In the genomic region with DNA sequence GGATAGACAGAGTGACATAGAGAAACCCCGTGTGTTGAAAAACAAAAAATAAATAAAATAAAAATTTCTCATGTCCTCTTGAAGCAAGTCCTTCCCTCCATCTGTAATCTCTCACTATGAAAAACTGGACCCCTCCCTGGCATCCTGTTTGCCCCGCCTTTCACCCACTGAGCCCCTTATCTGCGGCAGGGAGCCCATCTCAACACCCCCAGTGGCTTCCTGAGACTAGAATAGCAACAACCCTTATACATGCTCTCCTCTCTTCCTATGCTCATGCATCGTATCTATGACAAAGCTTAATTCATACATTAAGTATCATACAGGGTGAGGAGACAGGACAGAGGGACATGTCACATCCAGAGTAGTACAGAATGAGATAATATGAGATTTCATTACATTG, we compare ENCODE assay signal across 11 mouse cellular contexts.
DNase-seq lines count a peak whose midpoint lies in the region; ATAC-seq and TF ChIP-seq lines count a peak whose summit lies in the region.
"Had no signal": no experiment of that assay in that cellular context is flagged by ENCODE, and none has a peak within 500 bp of the region (broad histone marks: within the 10 kb centered on the region; RNA-seq: fewer than 3 reads in every experiment).

No protein-coding gene starts in this region.

- H3K27ac ChIP-seq in heart, embryonic 11.5 days (ENCODE audit: low read depth, low read length), result peak overlapping the region; percentile 74
- peak overlapping the region; percentile 80 for H3K27ac ChIP-seq in left cerebral cortex, adult 2 months
- peak overlapping the region; percentile 95 for H3K27ac ChIP-seq in liver, embryonic 15.5 days (replicated peaks)

- H3K27me3 ChIP-seq in heart, embryonic 11.5 days (ENCODE audit: control insufficient read depth, insufficient read depth, low read length), result no peaks in the 10 kb centered on the region
- H3K27me3 ChIP-seq in liver, embryonic 15.5 days, result no peaks in the 10 kb centered on the region

- H3K4me3 ChIP-seq in heart, embryonic 11.5 days (ENCODE audit: low read depth, low read length), result no peak overlapping the region
- no peak overlapping the region for H3K4me3 ChIP-seq in left cerebral cortex, adult 2 months
- H3K4me3 ChIP-seq in liver, embryonic 15.5 days (replicated peaks), result peak overlapping the region; percentile 32

- H3K9me3 ChIP-seq in heart, embryonic 11.5 days (replicated peaks; ENCODE audit: control insufficient read depth, low read length), result no peaks in the 10 kb centered on the region
- H3K9me3 ChIP-seq in liver, embryonic 15.5 days (replicated peaks), result no peaks in the 10 kb centered on the region

- intact Hi-C loops in left cerebral cortex, adult 2 months (cut with DNase I), result no loop called here

- H3K4me2 ChIP-seq in heart, embryonic 11.5 days, result peak overlapping the region; percentile 42
- H3K4me2 ChIP-seq in liver, embryonic 15.5 days, result peak overlapping the region; percentile 69

- no peak for TF ChIP-seq CTCF in left cerebral cortex, adult 2 months (IDR thresholded peaks at IDR 0.05)

- no peak for DNase-seq in heart, adult 11 months
- no peak for DNase-seq in left cerebral cortex, adult 2 months (ENCODE audit: extremely low spot score in 1 of 2, low spot score in 2 of 2)
- no peak for DNase-seq in left cerebral cortex, adult 18-20 months (ENCODE audit: low spot score in 2 of 2)
- peak; percentile 69 for DNase-seq in MEL-GATA-1-ER (ENCODE audit: extremely low read depth, low read depth)
- no peak for DNase-seq in left cerebral cortex, adult 11 months (ENCODE audit: low spot score)
- DNase-seq in right cerebral cortex, postnatal 4 days, result no peak
- DNase-seq: embryo, embryonic 11 days; right cerebral cortex, postnatal 14 days had no signal

- no peaks in the 10 kb centered on the region for H3K36me3 ChIP-seq in heart, embryonic 11.5 days (ENCODE audit: control insufficient read depth, insufficient read depth, low read length)
- no peaks in the 10 kb centered on the region for H3K36me3 ChIP-seq in liver, embryonic 15.5 days (replicated peaks)

- ATAC-seq in heart, embryonic 11.5 days (replicated peaks; ENCODE audit: insufficient number of reproducible peaks, low FRiP score, low TSS enrichment), result no peak
- peak; percentile 69 for ATAC-seq in liver, embryonic 15.5 days (ENCODE audit: insufficient read depth)
- ATAC-seq: CD4-positive, CD25-positive, alpha-beta regulatory T cell, adult 4 months had no signal

- 26% methylated on average over 4 of the region's 4 CpGs for whole genome bisulfite sequencing in heart, embryonic 11.5 days (ENCODE audit: insufficient replicate concordance)
- WGBS in liver, embryonic 15.5 days (ENCODE audit: insufficient replicate concordance), result 16% methylated on average over 4 of the region's 4 CpGs

- H3K9ac ChIP-seq in heart, embryonic 11.5 days (ENCODE audit: low read depth, low read length), result no peak overlapping the region
- peak overlapping the region; percentile 41; the same call in 1 of the 2 replicates for H3K9ac ChIP-seq in liver, embryonic 15.5 days

- peaks cover 68% of the 10 kb centered on the region for H3K4me1 ChIP-seq in heart, embryonic 11.5 days (ENCODE audit: control insufficient read depth, insufficient read depth, low read length)
- H3K4me1 ChIP-seq in liver, embryonic 15.5 days (replicated peaks), result peaks cover 77% of the 10 kb centered on the region
